Mouse (Mus musculus) frontal cortex, postnatal 14 days (tissue): ENCODE data around the gene Flt4.

Experiments used
- DNase-seq, 2 experiments: peaks; one replicate each; pipeline ENCODE4 v3.0.0; 2022; ENCODE audit warnings: low spot score in 2 of 2

Flt4 gene

DNA sequence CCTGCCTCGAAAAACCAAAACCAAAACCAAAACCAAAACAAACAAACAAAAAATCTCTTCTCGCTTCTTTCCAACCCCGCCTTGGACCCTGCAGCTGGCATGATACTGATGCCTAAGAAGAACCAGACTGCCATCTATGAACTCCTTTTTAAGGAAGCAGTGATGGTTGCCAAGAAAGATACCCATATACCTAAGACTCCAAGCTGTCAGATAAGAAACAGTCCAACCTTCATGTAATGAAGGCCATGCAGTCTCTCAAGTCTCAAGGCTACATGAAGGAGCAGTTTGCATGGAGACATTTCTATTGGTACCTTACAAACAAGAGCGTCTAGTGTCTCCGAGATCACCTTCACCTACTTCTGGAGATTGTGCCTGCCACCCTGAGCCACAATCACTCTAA, 88.7 kb downstream of the Flt4 start:
- DNase-seq: no peak

DNA sequence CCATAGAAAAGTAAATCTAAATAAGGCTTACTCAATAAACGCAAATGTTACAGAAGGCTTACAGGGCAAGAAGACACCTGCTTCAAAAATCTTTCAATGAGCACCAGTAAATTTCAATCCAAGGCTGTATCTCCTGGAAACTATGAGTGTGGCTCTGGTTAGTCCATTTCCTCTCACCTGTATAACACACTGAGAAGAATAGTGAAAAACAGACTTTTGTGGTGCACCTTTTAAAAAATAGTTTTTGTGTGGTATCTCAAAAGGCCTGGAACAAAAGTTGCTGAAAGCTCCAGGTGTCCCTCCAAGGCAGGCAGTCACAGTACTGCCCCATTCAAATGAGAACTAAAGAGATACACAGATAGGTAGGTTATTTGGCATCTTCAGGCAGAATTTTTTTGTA, 90.0 kb downstream of the Flt4 start:
- no peak for DNase-seq

DNA sequence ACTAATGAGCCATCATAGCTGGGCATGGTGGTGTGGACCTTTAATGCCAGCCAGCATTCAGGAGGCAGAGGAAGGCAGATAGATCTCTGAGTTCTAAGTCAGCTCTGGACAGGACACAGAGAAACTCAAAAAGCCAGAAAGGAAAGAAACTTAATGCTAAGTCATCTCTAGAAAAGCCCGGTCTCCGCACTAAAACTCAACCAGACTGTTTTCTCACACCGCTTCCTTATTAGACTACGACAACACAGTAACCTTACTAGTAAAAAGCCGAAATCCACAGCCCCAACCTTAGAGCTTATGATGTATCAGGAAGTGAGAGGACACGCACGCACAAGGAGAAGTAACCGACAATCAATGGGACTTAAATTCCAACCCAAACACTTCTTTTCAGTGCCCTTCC, 93.0 kb downstream of the Flt4 start:
- no peak for DNase-seq
